Mouse (Mus musculus) heart, postnatal 0 days (tissue): ENCODE results near the gene Selp.

Experiments
- CTCF ChIP-seq: IDR thresholded peaks from 2 replicates; pipeline ENCODE4 v1.5.1; 2016; ENCODE audit warnings: antibody characterized with exemption, control low read depth, low read depth
- EP300 ChIP-seq: IDR thresholded peaks from 2 replicates; pipeline ENCODE4 v1.6.1; 2016; ENCODE audit warnings: antibody characterized with exemption, low read depth

DNA sequence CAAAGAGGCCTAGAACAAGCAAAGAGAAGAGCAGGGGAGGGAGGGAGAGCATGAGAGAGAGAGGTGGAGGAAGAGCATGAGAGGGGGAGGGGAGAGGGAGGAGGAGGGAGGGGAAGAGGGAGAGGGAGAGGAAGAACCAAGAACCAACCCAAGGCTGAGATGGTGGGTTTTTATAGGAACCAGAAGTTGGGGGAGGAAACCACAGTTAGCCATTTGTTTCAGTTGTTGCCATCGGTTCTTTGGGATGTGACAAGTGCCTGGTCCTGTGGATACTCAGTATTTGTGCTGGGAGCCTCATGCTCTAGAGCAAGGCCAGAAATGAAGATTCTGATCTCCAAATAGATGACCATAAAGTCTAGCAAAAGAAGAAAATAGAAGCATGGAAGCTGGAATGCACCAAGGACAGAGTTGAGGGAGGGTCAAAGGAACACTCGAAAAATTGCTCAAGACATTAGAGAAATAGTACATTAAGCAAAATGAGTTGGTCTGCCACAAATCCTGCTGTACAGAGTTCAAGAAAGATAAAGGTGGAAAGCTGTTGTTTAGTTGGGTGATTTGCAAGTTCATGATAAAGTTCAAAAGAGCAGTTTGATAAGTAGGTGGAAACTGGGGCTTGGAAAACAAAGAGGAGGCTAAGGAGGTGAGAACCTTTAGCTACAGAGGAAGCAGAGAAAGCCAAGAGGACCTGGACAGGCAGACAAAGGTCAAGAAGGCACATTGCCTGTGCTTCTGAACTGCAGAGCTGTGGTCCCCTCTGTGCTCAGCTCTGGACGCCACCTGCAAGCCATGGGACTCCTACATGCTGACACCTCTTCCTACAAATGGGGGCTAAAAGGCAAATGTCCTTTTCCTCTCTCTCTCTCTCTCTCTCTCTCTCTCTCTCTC lies 5.1 kb downstream of the Selp start:
- no peak for TF ChIP-seq CTCF
- no peak for TF ChIP-seq EP300
